Mouse (Mus musculus) heart, adult 2 months (tissue): ENCODE measurements at regions not wholly inside any gene's neighbourhood (a gene's known extent, or its start where the extent isn't known, plus 50 kb on each side); places are given as distances from the start of the nearest gene placed in this dataset.

Experiments used
- CTCF ChIP-seq: fragments of 200-600 bp; IDR thresholded peaks from 2 replicates; pipeline ENCODE4 v1.8.1; 2022; ENCODE audit warnings: antibody characterized with exemption, mild to moderate bottlenecking, moderate library complexity
- POLR2A ChIP-seq: fragments of 200-500 bp; IDR thresholded peaks from 2 replicates; pipeline ENCODE4 v1.6.1; 2011; ENCODE audit warnings: mild to moderate bottlenecking, low read depth, low read length, control low read depth; ENCODE audit not compliant: insufficient read depth

- TF ChIP-seq POLR2A (no peak), CTCF (no peak)
Measured at GRCm38 (mm10) chr13:99038198-99039062, 54.1 kb upstream of the 1700024P04Rik start.
